Mouse (Mus musculus): ENCODE data around the gene Fanca.
"Not testable (repeated sequence)": the region's sequence is repeated elsewhere in the genome, so short reads cannot be mapped to it uniquely, and the experiment has no call there.

Fanca gene

DNA sequence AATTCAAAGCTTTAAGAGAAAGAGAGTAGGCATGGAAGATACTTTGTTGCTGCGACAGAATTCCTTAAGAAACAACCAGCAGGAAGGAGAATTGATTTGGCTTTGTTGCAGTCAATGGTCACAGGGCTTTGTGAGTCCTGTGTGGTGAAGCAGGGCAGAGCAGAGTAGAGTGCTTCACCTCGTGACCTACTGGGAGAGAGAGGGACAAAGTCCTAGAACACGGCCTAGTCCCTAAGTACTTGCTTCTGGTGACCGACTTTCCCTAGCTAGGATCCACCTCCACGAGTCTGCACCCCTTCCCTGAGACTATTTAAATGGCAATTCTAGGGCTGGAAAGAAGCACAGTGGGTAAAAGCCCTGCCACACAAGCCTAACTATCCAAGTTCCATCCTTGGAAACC is 11.6 kb upstream of the Fanca start:
- no peak for DNase-seq

- DNase-seq: no peak
Measured at GRCm38 (mm10) chr8:123329350-123329749, 11.0 kb upstream of the Fanca start.

GRCm38 (mm10) chr8:123328552-123328951 is 10.2 kb upstream of the Fanca start:
- DNase-seq: no peak

- no peak for DNase-seq
Measured at GRCm38 (mm10) chr8:123319522-123320164, 1.3 kb upstream of the Fanca start.

DNA sequence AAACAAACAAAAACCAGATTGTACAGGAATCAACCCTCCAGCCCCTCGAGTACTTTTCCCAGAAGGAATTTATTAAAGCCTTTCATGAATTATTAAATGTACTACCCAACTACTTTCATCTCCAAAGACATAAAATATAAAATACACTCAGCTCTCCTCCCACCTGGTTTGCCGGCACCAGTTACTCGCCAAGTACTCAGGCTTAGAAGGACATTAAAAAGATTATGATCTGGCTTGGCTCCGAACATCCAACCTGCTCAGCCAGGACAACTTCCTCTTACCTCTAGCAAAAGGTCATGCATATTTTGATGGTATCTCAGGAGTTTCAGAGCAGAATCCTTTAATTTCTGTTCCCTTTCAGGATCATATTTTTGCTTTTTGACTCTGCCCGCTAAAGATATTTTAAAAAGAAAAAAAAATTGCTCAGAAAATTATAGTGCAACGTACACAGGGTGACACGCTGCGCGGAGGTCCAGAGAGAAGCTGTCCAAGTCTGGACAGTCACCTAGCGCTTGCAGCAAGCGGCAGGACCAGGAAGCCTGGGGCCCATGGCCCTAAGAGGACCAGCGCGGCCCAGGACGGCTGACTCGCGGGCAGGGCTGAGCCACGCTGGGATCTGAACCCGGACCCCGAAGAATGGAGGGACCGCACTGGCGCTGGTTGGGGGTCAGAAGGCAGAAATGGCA is 452 bp downstream of the Fanca start:
- no peak for DNase-seq

- no peak for DNase-seq
Measured at GRCm38 (mm10) chr8:123308738-123309137, 9.6 kb downstream of the Fanca start.

DNA sequence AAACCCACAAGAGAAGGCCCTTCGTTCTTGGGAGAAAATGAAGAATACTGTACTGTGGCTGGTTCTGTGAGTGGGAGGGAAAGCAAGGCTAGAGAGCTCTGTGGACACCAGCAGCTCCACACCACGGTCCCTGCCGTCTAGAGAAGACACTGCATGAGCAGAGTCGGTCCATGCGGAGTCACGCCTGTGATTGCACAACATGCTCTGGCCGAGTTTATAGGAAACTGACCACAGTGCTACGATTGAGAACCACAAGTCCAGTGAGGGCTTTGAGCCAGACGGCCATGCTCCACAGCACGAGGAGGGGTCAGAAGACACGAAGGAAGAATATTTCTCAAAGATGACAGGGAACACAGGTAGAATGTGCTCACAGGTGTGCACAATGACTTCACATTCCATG is 20.1 kb downstream of the Fanca start:
- DNase-seq: no peak

DNA sequence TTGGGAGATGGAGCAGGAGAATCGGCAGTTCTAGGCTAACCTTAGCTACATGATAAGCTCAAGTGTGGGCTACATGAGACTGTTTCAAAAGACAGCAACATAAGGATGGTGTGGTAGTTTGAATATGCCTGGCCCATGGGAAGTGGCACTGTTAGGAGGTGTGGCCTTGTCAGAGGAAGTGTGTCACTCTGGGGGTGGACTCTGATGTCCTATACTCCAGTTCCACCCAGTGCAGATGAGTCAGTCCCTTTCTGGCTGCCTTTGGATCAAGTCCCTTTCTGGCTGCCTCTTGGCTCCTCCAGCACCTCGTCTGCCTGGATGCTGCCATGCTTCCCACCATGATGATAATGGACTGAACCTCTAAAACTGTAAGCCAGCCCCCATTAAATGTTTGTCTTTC is 25.6 kb downstream of the Fanca start:
- DNase-seq: no peak

GRCm38 (mm10) chr8:123292281-123292680 is 26.1 kb downstream of the Fanca start:
- no peak for DNase-seq

DNA sequence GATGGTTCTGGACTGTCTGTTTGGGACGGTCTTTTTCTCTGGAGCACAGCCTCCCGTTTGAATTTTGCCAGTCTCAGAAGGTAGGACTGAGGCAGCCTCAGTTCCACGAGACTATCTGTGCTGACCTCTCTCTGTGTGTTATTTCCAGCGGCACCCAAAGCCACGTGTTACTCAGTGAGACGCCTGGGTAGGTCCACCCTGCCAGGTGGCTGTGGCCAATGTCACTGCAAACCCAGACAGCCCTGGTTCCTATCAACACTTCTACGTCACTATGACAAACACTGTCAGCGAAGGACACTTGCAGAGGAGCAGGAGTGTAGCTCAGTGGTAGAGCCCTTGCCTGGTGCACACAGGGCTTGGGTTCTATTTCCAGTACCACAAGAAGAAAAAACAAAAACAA is 26.7 kb downstream of the Fanca start:
- peak; percentile 98 for DNase-seq

DNA sequence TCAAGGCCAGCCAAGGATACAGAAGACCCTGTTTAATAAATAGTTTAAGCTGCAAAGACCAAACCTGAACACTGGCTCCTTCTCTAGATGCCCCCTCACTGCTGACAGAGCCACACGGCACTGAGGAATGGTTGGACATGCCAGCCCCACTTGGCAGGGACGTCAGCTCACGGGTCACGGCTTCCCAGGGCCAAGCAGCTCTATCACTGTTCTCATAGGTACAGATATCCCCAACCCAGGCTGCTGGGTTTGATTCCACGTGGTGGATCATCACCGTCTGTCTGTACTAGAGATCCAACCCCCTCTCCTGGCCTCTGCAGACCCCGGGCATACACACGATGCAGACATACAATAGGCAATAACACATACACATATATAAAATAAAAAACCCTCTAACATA is 27.7 kb downstream of the Fanca start:
- DNase-seq: peak; percentile 92

- no peak for DNase-seq
Measured at GRCm38 (mm10) chr8:123290166-123290565, 28.2 kb downstream of the Fanca start.

DNA sequence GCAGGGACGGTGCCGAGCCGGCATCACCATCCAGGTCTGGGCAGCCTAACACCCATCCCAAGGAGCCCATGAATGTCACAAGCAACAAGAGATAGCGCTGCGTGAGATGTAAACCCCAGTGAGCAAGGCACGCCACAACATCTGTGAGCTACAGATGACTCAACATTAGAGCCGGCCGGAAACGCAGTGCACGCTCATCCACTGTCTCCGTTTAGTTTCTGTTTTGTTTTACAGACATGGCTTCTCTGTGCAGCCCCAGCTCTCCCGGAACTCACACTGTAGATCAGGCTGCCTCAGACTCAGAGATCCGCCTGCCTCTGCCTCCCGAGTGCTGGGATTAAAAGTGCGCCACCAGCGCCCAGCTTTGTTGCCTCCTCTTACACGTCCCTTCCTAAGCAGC is 31.0 kb downstream of the Fanca start:
- no peak for DNase-seq

DNA sequence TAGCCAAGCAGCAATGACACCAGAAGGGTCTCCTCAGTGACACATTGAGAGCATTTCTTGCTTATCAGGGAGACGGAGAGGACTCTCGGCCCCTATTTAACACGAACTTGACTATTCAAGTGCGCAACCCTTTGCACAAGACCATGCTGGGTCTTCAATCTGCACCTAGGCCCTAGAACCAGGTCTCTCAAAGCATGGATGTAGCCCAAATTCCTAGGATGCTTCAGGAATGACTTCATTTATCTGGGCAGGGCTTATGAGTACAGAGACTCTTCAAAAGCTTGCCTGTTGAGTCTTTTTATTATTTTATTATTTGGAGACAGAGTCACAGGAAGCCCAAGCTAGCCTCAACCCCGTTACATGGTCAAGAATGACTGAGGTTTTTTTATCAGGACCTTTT is 33.9 kb downstream of the Fanca start:
- DNase-seq: no peak

- no peak for DNase-seq
Measured at GRCm38 (mm10) chr8:123283991-123284390, 34.4 kb downstream of the Fanca start.

DNA sequence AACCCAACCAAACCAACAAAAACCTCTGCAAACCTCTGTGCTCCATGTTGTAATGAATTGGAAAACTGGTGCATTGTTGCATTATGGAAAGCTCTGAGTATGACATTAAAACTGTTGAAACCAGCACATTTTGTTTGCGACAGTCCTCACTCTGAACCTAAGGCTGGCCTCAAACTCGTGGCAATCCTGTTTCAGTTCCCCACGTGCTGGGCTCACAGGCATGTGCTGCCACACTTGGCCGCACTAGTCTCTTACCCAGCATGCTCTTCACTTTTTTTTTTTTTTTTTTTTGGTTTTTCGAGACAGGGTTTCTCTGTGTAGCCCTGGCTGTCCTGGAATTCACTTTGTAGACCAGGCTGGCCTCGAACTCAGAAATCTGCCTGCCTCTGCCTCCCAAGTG is 35.4 kb downstream of the Fanca start:
- DNase-seq: not testable (repeated sequence)

- no peak for DNase-seq
Measured at GRCm38 (mm10) chr8:123280302-123281094, 37.9 kb downstream of the Fanca start.

DNA sequence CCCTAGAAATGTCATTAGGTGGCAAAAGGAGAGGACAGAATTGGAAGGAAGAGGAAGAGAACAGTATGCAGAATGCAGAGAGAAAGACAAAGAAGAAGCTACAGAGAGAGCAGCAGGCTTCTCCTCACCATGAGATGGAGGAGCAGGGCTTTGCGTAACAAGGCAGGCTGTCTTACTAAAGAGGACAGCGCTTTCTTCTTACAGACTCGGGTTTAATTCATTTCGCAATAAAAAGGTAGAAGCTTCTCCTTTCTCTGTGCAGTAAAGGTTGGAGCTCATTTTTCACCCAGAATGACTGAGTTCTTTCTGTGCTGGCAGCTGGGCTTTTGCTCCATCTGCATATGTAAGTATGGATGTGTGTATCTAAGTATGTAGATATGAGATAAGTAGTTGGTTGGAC is 38.5 kb downstream of the Fanca start:
- no peak for DNase-seq

- no peak for DNase-seq
Measured at GRCm38 (mm10) chr8:123278445-123278844, 39.9 kb downstream of the Fanca start.

- no peak for DNase-seq
Measured at GRCm38 (mm10) chr8:123275096-123275495, 43.3 kb downstream of the Fanca start.

GRCm38 (mm10) chr8:123274447-123274846 is 43.9 kb downstream of the Fanca start:
- DNase-seq: no peak

GRCm38 (mm10) chr8:123271901-123272300 is 46.5 kb downstream of the Fanca start:
- no peak for DNase-seq

DNA sequence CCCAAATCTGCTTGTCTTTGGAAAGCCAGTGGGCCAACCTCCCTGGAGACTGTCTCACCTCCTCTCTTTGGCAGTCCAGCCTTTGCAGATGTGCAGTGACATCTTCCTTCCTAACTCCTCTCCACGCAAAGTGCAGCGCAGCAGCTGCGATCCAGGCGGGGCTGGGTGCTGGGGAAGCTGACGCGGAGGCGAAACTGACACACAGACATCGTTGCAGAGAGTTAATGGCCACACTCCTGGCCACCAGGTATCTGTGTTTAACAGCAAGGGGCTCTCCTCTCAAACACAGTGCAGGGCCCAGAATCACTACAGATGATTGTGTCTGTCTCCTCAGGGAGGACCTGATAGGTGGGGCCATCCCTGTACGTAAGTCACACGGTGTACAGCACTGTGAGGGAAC is 47.2 kb downstream of the Fanca start:
- DNase-seq: no peak

Data from heart, adult 11 months (tissue).